Mouse (Mus musculus) midbrain, embryonic 10.5 days (tissue): ENCODE data around the gene Smtn. TPM values are rescaled to one million over a fixed set of nuclear protein-coding genes. Genes with fewer than 3 reads are reported as not detected.

ENCODE experiments used
- DNase-seq: peaks from one replicate; pipeline ENCODE4 v3.0.0-alpha.2; 2017; ENCODE audit warnings: low spot score
- H3K27ac ChIP-seq: fragments of 300-500 bp; sonication (generic); replicated peaks from 2 replicates; pipeline ENCODE4 v1.5.1; 2016; ENCODE audit warnings: mild to moderate bottlenecking
- H3K27me3 ChIP-seq: fragments of 300-500 bp; sonication (generic); 2 replicates; pipeline ENCODE4 v1.6.1; 2016; ENCODE audit warnings: low read depth, mild to moderate bottlenecking; ENCODE audit not compliant: poor library complexity, severe bottlenecking
- H3K36me3 ChIP-seq: fragments of 300-500 bp; sonication (generic); 2 replicates; pipeline ENCODE4 v1.6.1; 2016; ENCODE audit warnings: mild to moderate bottlenecking, moderate library complexity
- H3K4me1 ChIP-seq: fragments of 300-500 bp; sonication (generic); 2 replicates; pipeline ENCODE4 v1.6.1; 2016
- H3K4me3 ChIP-seq: fragments of 300-500 bp; sonication (generic); 2 replicates; pipeline ENCODE4 v1.5.1; 2016; ENCODE audit warnings: mild to moderate bottlenecking, moderate library complexity
- H3K9me3 ChIP-seq: fragments of 300-500 bp; sonication (generic); replicated peaks from 2 replicates; pipeline ENCODE4 v1.6.1; 2016; ENCODE audit warnings: mild to moderate bottlenecking
- WGBS: fragments of 180-500 bp; shearing (Covaris S2); methylation state at CpG from one replicate; pipeline ENCODE4 v1.1.7; 2016; 5-methylcytosine and 5-hydroxymethylcytosine counted together
- polyA plus RNA-seq: library from polyadenylated mRNA; unstranded; fragments of >200 nt; fragmentation: Nextera tagmentation; extraction: Ambion mirVana; gene quantifications from 2 replicates; pipeline ENCODE4 v1.2.1, GENCODE M21; 2016

The Smtn gene
- 40.2 and 45.4 TPM in 2 replicates for polyA plus RNA-seq

GRCm38 (mm10) chr11:3540451-3541085 is at the start of gene Smtn:
Gene Smtn (minus strand): TSS chr11:3540612.
- Histone ChIP-seq H3K4me1 (peaks cover 34% of the 10 kb centered on the region), H3K9me3 (peaks cover 6% of the 10 kb centered on the region), H3K4me3 (peak within 1 kb of the TSS; percentile 73), H3K27me3 (peaks cover 13% of the 10 kb centered on the region), H3K27ac (peak within 1 kb of the TSS; percentile 87), H3K36me3 (peaks cover 3% of the 10 kb centered on the region; the same call in 1 of the 2 replicates)
- 93% methylated on average over 23 of the region's 23 CpGs for WGBS
- DNase-seq: no peak

DNA sequence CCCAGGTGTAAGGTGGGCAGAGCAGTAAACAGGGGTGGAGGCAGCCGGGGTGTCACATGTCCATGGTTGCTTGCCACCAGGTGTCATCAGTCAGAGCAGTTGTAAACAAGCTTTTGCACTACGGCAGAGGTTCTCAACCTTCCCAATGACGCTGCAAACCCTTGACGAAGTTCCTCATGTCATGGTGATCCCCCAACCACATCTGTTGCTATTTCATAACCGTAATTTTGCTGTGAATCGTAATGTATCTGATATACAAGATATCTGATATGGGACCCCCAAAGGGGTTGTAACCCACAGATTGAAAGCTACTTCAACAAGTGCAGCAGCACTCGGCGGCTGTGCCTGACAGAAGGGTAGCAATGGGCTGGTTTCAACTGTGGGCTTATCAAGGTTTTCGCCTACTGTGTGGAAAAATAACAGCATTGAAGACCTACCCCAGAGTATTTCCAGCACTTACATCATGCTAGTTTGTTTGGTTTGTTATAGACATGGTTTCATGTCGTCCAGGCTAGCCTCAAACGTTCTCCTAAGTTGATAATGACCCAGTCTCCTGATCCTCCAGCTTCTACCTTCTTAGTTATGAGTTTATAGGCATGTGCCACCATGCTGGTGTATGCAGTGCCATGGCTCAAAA is 47.7 kb upstream of the Smtn start:
- Histone ChIP-seq H3K27me3 (no peaks in the 10 kb centered on the region), H3K27ac (no peak overlapping the region), H3K9me3 (0 out of 2 replicates have a peak, but pooled peaks cover 3% of the 10 kb centered on the region), H3K36me3 (no peaks in the 10 kb centered on the region), H3K4me1 (no peaks in the 10 kb centered on the region), H3K4me3 (no peak overlapping the region)
- 86% methylated on average over 11 of the region's 11 CpGs for WGBS
- no peak for DNase-seq

- 53% methylated on average over 4 of the region's 4 CpGs for WGBS
- 0 out of 2 replicates have a peak, but pooled peaks cover 3% of the 10 kb centered on the region for H3K9me3 ChIP-seq
Measured at GRCm38 (mm10) chr11:3587350-3587749, 46.9 kb upstream of the Smtn start.

GRCm38 (mm10) chr11:3585983-3586618 is 45.7 kb upstream of the Smtn start:
- Histone ChIP-seq H3K4me3 (no peak overlapping the region), H3K9me3 (0 out of 2 replicates have a peak, but pooled peaks cover 3% of the 10 kb centered on the region), H3K27ac (no peak overlapping the region), H3K27me3 (no peaks in the 10 kb centered on the region), H3K4me1 (no peaks in the 10 kb centered on the region), H3K36me3 (no peaks in the 10 kb centered on the region)
- no peak for DNase-seq
- 84% methylated on average over 6 of the region's 6 CpGs for WGBS

More at GRCm38 (mm10) chr11:3587350-3587749, 46.9 kb upstream of the Smtn start:
- no peak for DNase-seq
- no peaks in the 10 kb centered on the region for H3K36me3 ChIP-seq
- H3K4me1 ChIP-seq: no peaks in the 10 kb centered on the region
- H3K27me3 ChIP-seq: no peaks in the 10 kb centered on the region
- H3K4me3 ChIP-seq: no peak overlapping the region
- no peak overlapping the region for H3K27ac ChIP-seq

GRCm38 (mm10) chr11:3583127-3583526 is 42.7 kb upstream of the Smtn start:
- H3K36me3 ChIP-seq: no peaks in the 10 kb centered on the region
- no peak overlapping the region for H3K27ac ChIP-seq
- H3K27me3 ChIP-seq: no peaks in the 10 kb centered on the region
- no peak for DNase-seq
- H3K9me3 ChIP-seq: 0 out of 2 replicates have a peak, but pooled peaks cover 3% of the 10 kb centered on the region
- 79% methylated on average over 5 of the region's 5 CpGs for WGBS
- H3K4me1 ChIP-seq: no peaks in the 10 kb centered on the region
- no peak overlapping the region for H3K4me3 ChIP-seq

DNA sequence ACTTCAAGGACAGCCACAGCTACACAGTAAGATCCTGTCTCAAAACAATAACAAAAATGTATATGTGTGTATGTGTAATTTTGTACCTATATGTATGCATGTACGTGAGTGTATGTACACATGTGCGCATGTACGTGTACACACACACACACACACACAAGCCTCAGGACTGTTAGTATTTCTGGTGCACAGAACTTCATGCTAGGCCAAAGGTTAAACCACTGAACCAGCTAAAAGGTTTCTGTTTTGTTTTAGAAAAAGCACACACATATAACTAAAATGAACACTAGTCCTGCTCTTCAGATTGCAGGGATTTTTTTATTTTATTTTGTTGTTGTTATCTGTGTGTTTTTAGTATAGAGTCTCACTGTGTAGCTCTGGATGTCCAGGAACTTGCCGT is 41.5 kb upstream of the Smtn start:
- WGBS: 95% methylated on average over 4 of the region's 4 CpGs
- H3K4me3 ChIP-seq: no peak overlapping the region
- 0 out of 2 replicates have a peak, but pooled peaks cover 3% of the 10 kb centered on the region for H3K9me3 ChIP-seq
- no peaks in the 10 kb centered on the region for H3K36me3 ChIP-seq
- H3K27ac ChIP-seq: no peak overlapping the region
- no peaks in the 10 kb centered on the region for H3K27me3 ChIP-seq
- H3K4me1 ChIP-seq: no peaks in the 10 kb centered on the region
- DNase-seq: no peak

- H3K27ac ChIP-seq: no peak overlapping the region
- WGBS: 77% methylated on average over 7 of the region's 7 CpGs
- H3K4me3 ChIP-seq: no peak overlapping the region
- no peak for DNase-seq
- no peaks in the 10 kb centered on the region for H3K36me3 ChIP-seq
- H3K9me3 ChIP-seq: 0 out of 2 replicates have a peak, but pooled peaks cover 3% of the 10 kb centered on the region
- no peaks in the 10 kb centered on the region for H3K27me3 ChIP-seq
- H3K4me1 ChIP-seq: no peaks in the 10 kb centered on the region
Measured at GRCm38 (mm10) chr11:3580306-3581084, 40.1 kb upstream of the Smtn start.

DNA sequence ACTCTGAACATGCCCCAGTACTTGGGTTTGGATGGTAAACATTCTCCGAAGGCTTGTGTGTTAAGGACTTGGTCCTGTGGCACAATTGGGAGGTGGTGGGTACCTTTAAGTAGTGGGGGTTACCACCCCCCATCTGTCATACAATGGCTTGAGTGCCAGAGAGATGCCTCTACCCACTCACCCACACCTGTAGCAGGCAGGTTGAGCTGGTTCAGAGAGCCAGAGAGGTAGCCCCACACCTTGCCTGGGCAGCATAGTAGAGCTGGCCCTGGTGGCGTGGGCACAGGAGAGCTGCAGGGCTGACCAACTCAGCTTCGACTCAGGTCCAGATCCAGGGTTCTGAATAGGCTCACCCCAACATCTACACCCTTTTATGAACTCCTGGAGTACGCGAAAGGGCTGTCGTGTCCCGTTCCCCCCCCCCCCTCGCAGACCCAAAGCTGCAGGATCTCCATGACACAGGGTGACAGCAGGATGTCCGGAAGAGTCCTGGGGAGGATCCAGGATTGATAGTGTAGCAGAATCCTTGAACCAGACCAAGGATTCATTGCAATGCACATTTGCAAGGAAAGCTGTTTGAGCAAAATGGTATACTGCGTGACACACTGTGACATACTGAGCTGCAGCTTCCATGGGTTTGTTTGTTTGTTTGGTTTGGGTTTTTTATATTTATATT is 37.8 kb upstream of the Smtn start:
- Histone ChIP-seq H3K27ac (no peak overlapping the region), H3K27me3 (no peaks in the 10 kb centered on the region), H3K36me3 (no peaks in the 10 kb centered on the region), H3K9me3 (no peaks in the 10 kb centered on the region), H3K4me3 (no peak overlapping the region), H3K4me1 (peaks cover 2% of the 10 kb centered on the region)
- WGBS: 81% methylated on average over 10 of the region's 10 CpGs
- no peak for DNase-seq

- peaks cover 6% of the 10 kb centered on the region for H3K4me1 ChIP-seq
- no peaks in the 10 kb centered on the region for H3K9me3 ChIP-seq
- 59% methylated on average over 3 of the region's 3 CpGs for WGBS
- no peaks in the 10 kb centered on the region for H3K36me3 ChIP-seq
- no peak overlapping the region for H3K27ac ChIP-seq
- no peak overlapping the region for H3K4me3 ChIP-seq
- no peak for DNase-seq
- H3K27me3 ChIP-seq: no peaks in the 10 kb centered on the region
Measured at GRCm38 (mm10) chr11:3575238-3575637, 34.8 kb upstream of the Smtn start.

- 27% methylated on average over 9 of the region's 9 CpGs for WGBS
- no peaks in the 10 kb centered on the region for H3K9me3 ChIP-seq
- peak overlapping the region; percentile 79 for H3K27ac ChIP-seq
- no peak overlapping the region for H3K4me3 ChIP-seq
- H3K27me3 ChIP-seq: no peaks in the 10 kb centered on the region
- H3K4me1 ChIP-seq: peaks cover 6% of the 10 kb centered on the region
- DNase-seq: peak; percentile 38
- H3K36me3 ChIP-seq: no peaks in the 10 kb centered on the region
Measured at GRCm38 (mm10) chr11:3573092-3573491, 32.7 kb upstream of the Smtn start.

DNA sequence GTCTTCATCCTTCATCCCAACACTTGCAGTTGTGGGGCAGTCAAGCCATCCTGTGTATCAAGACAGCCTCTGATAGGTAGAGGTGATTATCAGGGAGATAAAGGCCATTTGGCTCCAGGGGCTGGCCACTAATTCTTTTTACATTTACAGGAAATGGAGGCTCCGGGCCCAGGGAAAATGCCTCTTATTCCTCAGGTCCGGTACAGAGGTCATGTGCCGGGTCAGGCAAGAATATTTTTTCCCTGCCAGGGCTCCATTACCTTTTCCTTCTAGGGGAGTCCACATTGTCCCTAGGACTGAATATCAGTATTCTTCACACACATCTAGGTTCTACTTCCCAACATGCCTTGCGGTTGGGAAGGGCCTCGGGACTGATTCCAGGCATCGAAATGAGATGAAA is 31.8 kb upstream of the Smtn start:
- no peak for DNase-seq
- Histone ChIP-seq H3K4me1 (peaks cover 6% of the 10 kb centered on the region), H3K4me3 (no peak overlapping the region), H3K36me3 (no peaks in the 10 kb centered on the region), H3K27ac (no peak overlapping the region), H3K27me3 (no peaks in the 10 kb centered on the region), H3K9me3 (no peaks in the 10 kb centered on the region)
- 87% methylated on average over 6 of the region's 6 CpGs for WGBS

GRCm38 (mm10) chr11:3570321-3570720 is 29.9 kb upstream of the Smtn start:
- H3K27ac ChIP-seq: no peak overlapping the region
- no peaks in the 10 kb centered on the region for H3K36me3 ChIP-seq
- H3K9me3 ChIP-seq: no peaks in the 10 kb centered on the region
- H3K4me1 ChIP-seq: peaks cover 6% of the 10 kb centered on the region
- WGBS: 87% methylated on average over 8 of the region's 8 CpGs
- DNase-seq: no peak
- no peak overlapping the region for H3K4me3 ChIP-seq
- H3K27me3 ChIP-seq: no peaks in the 10 kb centered on the region
